Mouse (Mus musculus) adrenal gland, postnatal 4 days (tissue): Measurements from ENCODE around the gene Smim5. TPM values are rescaled to one million over a fixed set of nuclear protein-coding genes. Genes with fewer than 3 reads are reported as not detected.

ENCODE experiments used
- DNase-seq, 2 experiments: peaks; one replicate each; pipeline ENCODE4 v3.0.0; 2021 to 2022; ENCODE audit warnings: low spot score in 2 of 2, mixed read lengths in 2 of 2
- total RNA-seq, 2 experiments: library from RNA; stranded (reverse); gene quantifications; 2 replicates each; pipeline ENCODE4 v1.2.3; 2021

The Smim5 gene
- total RNA-seq, 2 experiments from 2014 or later = 2.1 to 2.3 TPM

- no peak for DNase-seq
Observed at GRCm38 (mm10) chr11:115921986-115922385, 22.2 kb downstream of the Smim5 start.

GRCm38 (mm10) chr11:115929031-115929430 lies 29.3 kb downstream of the Smim5 start:
- DNase-seq = no peak

- no peak for DNase-seq
Observed at GRCm38 (mm10) chr11:115929818-115930217, 30.1 kb downstream of the Smim5 start.

GRCm38 (mm10) chr11:115931235-115931634 lies 31.5 kb downstream of the Smim5 start:
- no peak for DNase-seq

- peak; percentile 89 to 92 for DNase-seq
Observed at GRCm38 (mm10) chr11:115933108-115933746, 33.5 kb downstream of the Smim5 start, which contains the start of the genes Sap30bp and Recql5. TSS of gene Sap30bp (plus strand) at chr11:115933282. TSS of gene Recql5 (minus strand) at chr11:115933477.

- no peak for DNase-seq
Observed at GRCm38 (mm10) chr11:115933747-115934110, 34.0 kb downstream of the Smim5 start.

- peak in 1 of 2 experiments; percentile 39 for DNase-seq
Observed at GRCm38 (mm10) chr11:115939690-115940329, 40.0 kb downstream of the Smim5 start.

GRCm38 (mm10) chr11:115941980-115942379 lies 42.2 kb downstream of the Smim5 start:
- DNase-seq = no peak

- no peak for DNase-seq
Observed at GRCm38 (mm10) chr11:115945247-115945646, 45.5 kb downstream of the Smim5 start.

- no peak for DNase-seq
Observed at GRCm38 (mm10) chr11:115946221-115946828, 46.6 kb downstream of the Smim5 start.

- no peak for DNase-seq
Observed at GRCm38 (mm10) chr11:115948316-115948715, 48.5 kb downstream of the Smim5 start.

GRCm38 (mm10) chr11:115950719-115951118 lies 51.0 kb downstream of the Smim5 start:
- no peak for DNase-seq

- no peak for DNase-seq
Observed at GRCm38 (mm10) chr11:115954712-115955111, 54.9 kb downstream of the Smim5 start.

- DNase-seq = no peak
Observed at GRCm38 (mm10) chr11:115955195-115955858, 55.6 kb downstream of the Smim5 start.

Other genes with a start within 250 kb of the Smim5 start
- 100 to 1,000 TPM; 116 to 135 TPM for gene Grb2, start 191.4 kb upstream of the Smim5 start, total RNA-seq
- gene Tmem94, start 134.5 kb upstream of the Smim5 start, total RNA-seq = 10 to 100 TPM; 67.4 to 71.0 TPM
- 10 to 100 TPM; 59.9 to 61.1 TPM for gene Caskin2, start 86.3 kb upstream of the Smim5 start, total RNA-seq
- 10 to 100 TPM; 25.4 to 26.3 TPM for gene Tsen54, start 85.2 kb upstream of the Smim5 start, total RNA-seq
- gene Llgl2, start 75.9 kb upstream of the Smim5 start, total RNA-seq = 10 to 100 TPM; 15.8 to 25.6 TPM
- 1 to 10 TPM; 1.1 to 6.8 TPM for gene Myo15b, start 41.6 kb upstream of the Smim5 start, total RNA-seq
- 1 to 10 TPM in 1 of 2 experiments, not detected in 1; 1.8 TPM for gene Smim6, start 12.1 kb downstream of the Smim5 start, total RNA-seq
- 10 to 100 TPM; 44.9 to 51.5 TPM for gene Sap30bp, start 33.3 kb downstream of the Smim5 start, total RNA-seq
- gene Recql5, start 33.5 kb downstream of the Smim5 start, total RNA-seq = 10 to 100 TPM; 28.6 to 28.8 TPM
- gene Itgb4, start 74.7 kb downstream of the Smim5 start, total RNA-seq = 1 to 10 TPM; 5.0 to 8.7 TPM
- gene Galk1, start 112.8 kb downstream of the Smim5 start, total RNA-seq = 10 to 100 TPM; 70.2 to 88.6 TPM
- 100 to 1,000 TPM; 751 to 846 TPM for gene H3f3b, start 128.0 kb downstream of the Smim5 start, total RNA-seq
- 10 to 100 TPM; 41.3 to 45.5 TPM for gene Unk, start 130.4 kb downstream of the Smim5 start, total RNA-seq
- gene Unc13d, start 178.0 kb downstream of the Smim5 start, total RNA-seq = 1 to 10 TPM; 1.1 to 2.4 TPM
- 100 to 1,000 TPM; 126 to 136 TPM for gene Wbp2, start 187.0 kb downstream of the Smim5 start, total RNA-seq
- 10 to 100 TPM; 21.3 to 23.9 TPM for gene Trim47, start 227.2 kb downstream of the Smim5 start, total RNA-seq
- gene Trim65, start 231.2 kb downstream of the Smim5 start, total RNA-seq = 1 to 10 TPM; 8.2 to 8.5 TPM
- gene Mrpl38, start 238.9 kb downstream of the Smim5 start, total RNA-seq = 10 to 100 TPM; 75.4 to 81.6 TPM